Mouse (Mus musculus) kidney, adult 2 months (tissue): ENCODE data around the gene Psmb1. TPM values are rescaled to one million over a fixed set of nuclear protein-coding genes. Genes with fewer than 3 reads are reported as not detected.

ENCODE experiments used
- DNase-seq: peaks from one replicate; pipeline ENCODE4 v3.0.0; 2021
- H3K27ac ChIP-seq: fragments of 200-500 bp; 2 replicates; pipeline ENCODE4 v1.5.1; 2012; ENCODE audit warnings: low read depth, low read length, control low read depth, inconsistent platforms; ENCODE audit not compliant: insufficient read depth
- H3K27me3 ChIP-seq: fragments of 200-500 bp; replicated peaks from 2 replicates; pipeline ENCODE4 v1.6.1; 2012; ENCODE audit warnings: mild to moderate bottlenecking, moderate library complexity, low read length, inconsistent platforms; ENCODE audit not compliant: control insufficient read depth, insufficient read depth
- H3K36me3 ChIP-seq: fragments of 200-500 bp; 2 replicates; pipeline ENCODE4 v1.6.1; 2012; ENCODE audit warnings: mild to moderate bottlenecking, moderate library complexity, low read length, inconsistent platforms; ENCODE audit not compliant: control insufficient read depth, insufficient read depth
- H3K4me1 ChIP-seq: fragments of 200-500 bp; 2 replicates; pipeline ENCODE4 v1.6.1; 2011; ENCODE audit warnings: low read length; ENCODE audit not compliant: control insufficient read depth, insufficient read depth
- H3K4me3 ChIP-seq: fragments of 200-500 bp; 2 replicates; pipeline ENCODE4 v1.5.1; 2011; ENCODE audit warnings: mild to moderate bottlenecking, low read depth, low read length, control low read depth; ENCODE audit not compliant: insufficient read depth
- CTCF ChIP-seq: fragments of 200-500 bp; conservative IDR thresholded peaks from 2 replicates; pipeline ENCODE4 v1.5.1; 2011; ENCODE audit warnings: low read depth, mild to moderate bottlenecking, control low read depth, low read length, moderate library complexity, mixed read lengths; ENCODE audit not compliant: insufficient read depth, insufficient read length
- POLR2A ChIP-seq: fragments of 200-500 bp; IDR thresholded peaks from one replicate; pipeline ENCODE4 v1.6.1; 2011; ENCODE audit warnings: low read depth, low read length, control low read depth
- WGBS: fragments of 180-500 bp; shearing (Covaris S2); methylation state at CpG from one replicate; pipeline ENCODE4 v1.1.7; 2018; 5-methylcytosine and 5-hydroxymethylcytosine counted together
- polyA plus RNA-seq: library from polyadenylated mRNA; depleted of rRNA; stranded (reverse); fragments of >200 nt; gene quantifications from 2 replicates; pipeline ENCODE4 v1.2.3, GENCODE M21; 2012

The Psmb1 gene
- polyA plus RNA-seq, 1 experiment: 107 TPM

GRCm38 (mm10) chr17:15517776-15518175 lies 18.2 kb upstream of the Psmb1 start:
- Histone ChIP-seq H3K27me3 (no peaks in the 10 kb centered on the region), H3K36me3 (peaks cover 13% of the 10 kb centered on the region), H3K4me3 (no peak overlapping the region), H3K4me1 (no peaks in the 10 kb centered on the region), H3K27ac (no peak overlapping the region)
- TF ChIP-seq POLR2A (no peak), CTCF (no peak)
- WGBS: 59% methylated on average over 5 of the region's 5 CpGs
- DNase-seq: no peak

GRCm38 (mm10) chr17:15510694-15511093 lies 11.1 kb upstream of the Psmb1 start:
- no peak for DNase-seq
- TF ChIP-seq CTCF: no peak
- TF ChIP-seq POLR2A: no peak
- Histone ChIP-seq H3K27ac (no peak overlapping the region), H3K36me3 (peaks cover 8% of the 10 kb centered on the region), H3K4me1 (no peaks in the 10 kb centered on the region), H3K4me3 (no peak overlapping the region), H3K27me3 (no peaks in the 10 kb centered on the region)
- 88% methylated on average over 2 of the region's 2 CpGs for WGBS

GRCm38 (mm10) chr17:15498753-15499113 lies 818 bp downstream of the Psmb1 start:
- 42% methylated on average over 7 of the region's 7 CpGs for WGBS
- TF ChIP-seq POLR2A: no peak
- TF ChIP-seq CTCF: no peak
- Histone ChIP-seq H3K27me3 (no peaks in the 10 kb centered on the region), H3K4me1 (peaks cover 10% of the 10 kb centered on the region; the same call in 1 of the 2 replicates), H3K4me3 (peak overlapping the region; percentile 81; the same call in 1 of the 2 replicates), H3K27ac (peak overlapping the region; percentile 87), H3K36me3 (peaks cover 2% of the 10 kb centered on the region)
- no peak for DNase-seq

GRCm38 (mm10) chr17:15497882-15498752 lies 1.4 kb downstream of the Psmb1 start:
- Histone ChIP-seq H3K4me3 (peak overlapping the region; percentile 81), H3K4me1 (peaks cover 10% of the 10 kb centered on the region; the same call in 1 of the 2 replicates), H3K27me3 (no peaks in the 10 kb centered on the region), H3K27ac (peak overlapping the region; percentile 87), H3K36me3 (peaks cover 1% of the 10 kb centered on the region; the same call in 1 of the 2 replicates)
- under 1% methylated on average over 50 of the region's 50 CpGs for WGBS
- DNase-seq: peak; percentile 97
- peak; percentile 79 for TF ChIP-seq POLR2A
- no peak for TF ChIP-seq CTCF

- DNase-seq: no peak
- Histone ChIP-seq H3K36me3 (peaks cover 17% of the 10 kb centered on the region), H3K4me1 (no peaks in the 10 kb centered on the region), H3K27me3 (no peaks in the 10 kb centered on the region), H3K27ac (no peak overlapping the region), H3K4me3 (no peak overlapping the region)
- TF ChIP-seq CTCF (no peak), POLR2A (no peak)
- 87% methylated on average over 7 of the region's 7 CpGs for WGBS
Measured at GRCm38 (mm10) chr17:15490542-15490941, 9.0 kb downstream of the Psmb1 start.

GRCm38 (mm10) chr17:15472671-15473070 lies 26.9 kb downstream of the Psmb1 start:
- H3K36me3 ChIP-seq: peaks cover 13% of the 10 kb centered on the region
- H3K27ac ChIP-seq: no peak overlapping the region
- WGBS: 89% methylated on average over 4 of the region's 4 CpGs
- no peak for TF ChIP-seq POLR2A
- TF ChIP-seq CTCF: no peak
- DNase-seq: no peak
- H3K27me3 ChIP-seq: no peaks in the 10 kb centered on the region
- H3K4me3 ChIP-seq: no peak overlapping the region
- H3K4me1 ChIP-seq: no peaks in the 10 kb centered on the region

- 20% methylated on average over 5 of the region's 5 CpGs for whole genome bisulfite sequencing
- Histone ChIP-seq H3K27me3 (no peaks in the 10 kb centered on the region), H3K4me1 (no peaks in the 10 kb centered on the region), H3K27ac (no peak overlapping the region), H3K4me3 (no peak overlapping the region), H3K36me3 (no peaks in the 10 kb centered on the region; the same call in none of the 2 replicates)
- TF ChIP-seq POLR2A (no peak), CTCF (peak; percentile 88)
- peak; percentile 63 for DNase-seq
Measured at GRCm38 (mm10) chr17:15467669-15468068, 31.9 kb downstream of the Psmb1 start.
